ENCODE assay signal across 29 mouse cellular contexts in genomic region chr11:116773205-116773604, GRCm38 (mm10). TPM values are rescaled to one million over a fixed set of nuclear protein-coding genes. Genes with fewer than 3 reads are reported as not detected.
"Had no signal": no experiment of that assay in that cellular context is flagged by ENCODE, and none has a peak within 500 bp of the region (broad histone marks: within the 10 kb centered on the region; RNA-seq: fewer than 3 reads in every experiment).

No protein-coding gene starts in this region.

- H3K36me3 ChIP-seq: limb, embryonic 10.5 days; limb, embryonic 13.5 days; liver, embryonic 12.5 days; liver, embryonic 15.5 days; midbrain, embryonic 12.5 days; midbrain, embryonic 15.5 days; neural tube, embryonic 12.5 days; neural tube, embryonic 15.5 days had no signal

- H3K27ac ChIP-seq: limb, embryonic 10.5 days; limb, embryonic 13.5 days; liver, embryonic 12.5 days; liver, embryonic 15.5 days; macrophage; midbrain, embryonic 12.5 days; midbrain, embryonic 15.5 days; neural tube, embryonic 12.5 days; neural tube, embryonic 15.5 days; stomach, postnatal 0 days had no signal

- H3K27me3 ChIP-seq: limb, embryonic 13.5 days; liver, embryonic 12.5 days; liver, embryonic 15.5 days; midbrain, embryonic 12.5 days; midbrain, embryonic 15.5 days; neural tube, embryonic 12.5 days; neural tube, embryonic 15.5 days had no signal

- DNase-seq: kidney, adult 8-10 months; kidney, postnatal 14 days; kidney, postnatal 4 days; liver; lung, adult 18-20 months; lung, postnatal 14 days; right cerebral cortex, adult 18-20 months; right cerebral cortex, postnatal 14 days; right cerebral cortex, postnatal 4 days; thymus, postnatal 36 days had no signal

- H3K4me3 ChIP-seq: limb, embryonic 10.5 days; limb, embryonic 13.5 days; liver, embryonic 12.5 days; liver, embryonic 15.5 days; midbrain, embryonic 12.5 days; midbrain, embryonic 15.5 days; neural tube, embryonic 12.5 days; neural tube, embryonic 15.5 days had no signal

- H3K4me1 ChIP-seq: limb, embryonic 13.5 days; liver, embryonic 12.5 days; liver, embryonic 15.5 days; midbrain, embryonic 12.5 days; midbrain, embryonic 15.5 days; neural tube, embryonic 12.5 days; neural tube, embryonic 15.5 days had no signal

- ATAC-seq: liver, embryonic 12.5 days; midbrain, embryonic 15.5 days had no signal

- H3K9me3 ChIP-seq: limb, embryonic 10.5 days; limb, embryonic 13.5 days; liver, embryonic 12.5 days; liver, embryonic 15.5 days; midbrain, embryonic 12.5 days; midbrain, embryonic 15.5 days; neural tube, embryonic 12.5 days; neural tube, embryonic 15.5 days had no signal

- H3K9ac ChIP-seq: limb, embryonic 13.5 days; liver, embryonic 12.5 days; liver, embryonic 15.5 days; midbrain, embryonic 12.5 days; midbrain, embryonic 15.5 days; neural tube, embryonic 12.5 days; neural tube, embryonic 15.5 days had no signal

RNA-seq across cellular contexts. Expression of gene St6galnac1, which starts 2.1 kb away (rescaled TPM):
- total RNA-seq: layer of hippocampus, adult 18-20 months; layer of hippocampus, postnatal 14 days; left cerebral cortex, adult 8-10 months; left cerebral cortex, postnatal 14 days; megakaryocyte, adult 5-6 weeks had no signal
- polyA plus RNA-seq: kidney, embryonic 16.5 days; limb, embryonic 10.5 days; limb, embryonic 13.5 days; liver, embryonic 12.5 days; liver, embryonic 15.5 days; lung, embryonic 16.5 days; macrophage; midbrain, embryonic 12.5 days; midbrain, embryonic 15.5 days; neural tube, embryonic 15.5 days; stomach, embryonic 14.5 days; stomach, postnatal 0 days; urinary bladder, adult 2 months had no signal

RNA-seq across cellular contexts. Expression of gene Mxra7, which starts 54.6 kb away (rescaled TPM):
- total RNA-seq: megakaryocyte, adult 5-6 weeks had no signal
- polyA plus RNA-seq: macrophage had no signal
